Mouse (Mus musculus): ENCODE data around the gene Lsm3. TPM values are rescaled to one million over a fixed set of nuclear protein-coding genes. Genes with fewer than 3 reads are reported as not detected.

Lsm3 gene
- polyA plus RNA-seq, 1 experiment from 2014 or later = 272 TPM

DNA sequence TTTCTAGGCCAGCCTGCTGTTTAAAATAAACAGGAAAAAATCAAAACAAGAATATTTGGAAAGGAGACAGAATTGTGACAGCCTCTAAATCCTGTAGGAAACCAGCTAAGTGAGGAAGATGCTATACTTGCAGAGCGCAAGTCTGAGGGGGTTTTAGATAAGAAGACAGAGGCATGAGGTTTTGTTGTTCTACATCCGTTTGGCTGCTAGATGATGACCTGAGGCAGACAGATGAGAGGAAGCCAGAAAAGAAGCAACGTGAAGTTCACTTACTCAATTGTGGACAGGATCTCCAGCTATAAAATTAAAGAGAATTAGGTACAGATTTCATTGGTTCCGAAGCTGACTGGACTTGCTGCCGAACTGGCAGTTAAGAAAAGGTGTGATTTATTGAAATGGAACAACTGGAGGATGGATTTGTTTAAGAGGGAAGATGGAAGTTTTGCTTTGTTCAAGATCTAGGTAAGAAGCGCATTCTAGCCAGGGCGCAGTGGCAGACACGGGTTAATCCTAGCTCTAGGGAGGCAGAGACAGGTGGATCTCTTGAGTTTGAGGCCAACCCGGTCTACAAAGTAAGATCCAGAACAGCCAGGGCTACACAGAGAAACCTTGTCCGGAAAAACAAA, 878 bp upstream of the Lsm3 start:
- no peaks in the 10 kb centered on the region for H3K9me3 ChIP-seq
- no peaks in the 10 kb centered on the region for H3K27me3 ChIP-seq
- H3K4me2 ChIP-seq = peak overlapping the region; percentile 66
- 17% methylated on average over 10 of the region's 10 CpGs for WGBS
- no peak for ATAC-seq (ENCODE audit: borderline replicate concordance, extremely low read depth, low FRiP score, low TSS enrichment)
- peak overlapping the region; percentile 62 for H3K4me3 ChIP-seq
- H3K27ac ChIP-seq = 0 out of 2 replicates have a peak overlapping the region, but pooled peaks have one; percentile 10
- peaks cover 22% of the 10 kb centered on the region for H3K36me3 ChIP-seq
- H3K9ac ChIP-seq = peak overlapping the region; percentile 58
- H3K4me1 ChIP-seq = peaks cover 20% of the 10 kb centered on the region

DNA sequence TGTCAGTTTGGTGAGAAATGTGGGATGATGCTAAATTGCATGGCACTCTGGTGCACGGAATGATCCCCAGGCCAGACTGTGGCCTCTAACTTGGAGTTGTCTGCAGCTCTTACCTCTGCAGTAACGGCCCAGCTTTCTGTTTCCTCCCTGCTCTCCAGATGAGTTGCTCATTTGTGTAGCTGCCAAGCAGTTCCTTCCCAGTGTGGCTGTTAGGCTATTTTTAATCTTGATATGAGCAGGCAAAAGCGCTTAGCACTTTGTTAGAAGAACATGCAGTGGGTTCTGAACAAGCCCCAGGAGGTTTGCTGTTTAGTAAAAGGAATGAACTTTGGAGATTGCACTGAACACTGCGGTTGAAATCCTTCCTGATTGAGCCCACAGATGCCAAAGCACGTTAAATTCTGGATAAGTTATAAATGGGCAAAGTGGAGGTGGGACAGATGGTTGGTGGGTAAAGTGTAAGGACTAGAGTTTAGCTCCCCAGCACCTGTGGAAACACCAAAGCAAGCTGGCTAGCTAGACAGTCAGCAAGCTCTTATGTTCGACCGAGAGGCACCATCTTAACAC, 2.8 kb downstream of the Lsm3 start:
- Histone ChIP-seq H3K9ac (no peak overlapping the region), H3K9me3 (no peaks in the 10 kb centered on the region), H3K4me2 (no peak overlapping the region), H3K27ac (no peak overlapping the region), H3K27me3 (no peaks in the 10 kb centered on the region), H3K4me1 (peaks cover 20% of the 10 kb centered on the region), H3K36me3 (peaks cover 58% of the 10 kb centered on the region), H3K4me3 (no peak overlapping the region)
- 87% methylated on average over 7 of the region's 7 CpGs for WGBS
- ATAC-seq (ENCODE audit: borderline replicate concordance, extremely low read depth, low FRiP score, low TSS enrichment) = no peak

DNA sequence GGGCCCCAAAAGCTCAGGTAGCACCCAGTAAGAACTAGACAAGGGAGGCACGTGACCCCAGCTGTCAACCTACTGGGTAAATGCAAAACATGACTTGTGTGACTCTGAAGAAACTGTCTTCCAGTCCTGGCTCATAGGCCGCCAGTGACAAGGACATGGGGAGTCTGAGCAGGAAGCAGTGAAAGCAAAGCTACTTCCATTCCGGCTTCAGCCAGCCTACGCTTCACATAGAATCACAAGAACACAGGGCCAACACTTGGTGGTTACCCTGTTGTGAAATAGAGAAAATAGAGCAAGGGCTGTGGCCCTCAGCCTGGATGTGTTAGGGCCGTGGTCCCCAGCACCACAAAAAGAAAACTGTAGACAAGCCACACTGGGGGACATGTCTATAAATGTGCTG, 7.1 kb downstream of the Lsm3 start:
- Histone ChIP-seq H3K4me2 (no peak overlapping the region), H3K4me3 (no peak overlapping the region), H3K36me3 (peaks cover 60% of the 10 kb centered on the region), H3K27ac (no peak overlapping the region), H3K27me3 (no peaks in the 10 kb centered on the region), H3K9me3 (no peaks in the 10 kb centered on the region), H3K9ac (no peak overlapping the region), H3K4me1 (0 out of 2 replicates have a peak, but pooled peaks cover 3% of the 10 kb centered on the region)
- WGBS = 91% methylated on average over 5 of the region's 5 CpGs
- no peak for ATAC-seq (ENCODE audit: borderline replicate concordance, extremely low read depth, low FRiP score, low TSS enrichment)

DNA sequence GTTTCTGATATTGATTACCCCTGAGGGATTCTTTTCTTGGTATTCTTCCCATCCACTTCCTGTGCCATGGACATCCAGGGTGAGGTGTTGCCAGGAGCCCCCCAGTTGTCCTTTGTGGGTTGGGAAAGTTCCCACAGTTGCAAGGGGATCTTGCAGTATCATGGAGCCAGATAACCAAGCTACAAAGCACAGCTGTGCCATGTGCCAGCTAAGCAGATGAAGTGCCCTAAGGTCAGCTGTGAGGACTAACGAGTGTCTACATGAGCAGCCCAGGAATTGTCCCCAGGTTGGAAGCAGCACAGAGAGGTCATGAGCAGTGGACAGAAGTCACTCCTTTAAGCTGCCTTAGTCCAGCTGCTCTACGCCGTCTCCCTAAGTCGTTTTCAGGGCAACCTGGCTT, 9.8 kb downstream of the Lsm3 start:
- Histone ChIP-seq H3K4me2 (no peak overlapping the region), H3K27ac (no peak overlapping the region), H3K4me1 (0 out of 2 replicates have a peak, but pooled peaks cover 3% of the 10 kb centered on the region), H3K9ac (no peak overlapping the region), H3K4me3 (no peak overlapping the region), H3K27me3 (no peaks in the 10 kb centered on the region), H3K9me3 (no peaks in the 10 kb centered on the region), H3K36me3 (peaks cover 37% of the 10 kb centered on the region)
- WGBS = 84% methylated on average over 4 of the region's 4 CpGs
- no peak for ATAC-seq (ENCODE audit: borderline replicate concordance, extremely low read depth, low FRiP score, low TSS enrichment)

DNA sequence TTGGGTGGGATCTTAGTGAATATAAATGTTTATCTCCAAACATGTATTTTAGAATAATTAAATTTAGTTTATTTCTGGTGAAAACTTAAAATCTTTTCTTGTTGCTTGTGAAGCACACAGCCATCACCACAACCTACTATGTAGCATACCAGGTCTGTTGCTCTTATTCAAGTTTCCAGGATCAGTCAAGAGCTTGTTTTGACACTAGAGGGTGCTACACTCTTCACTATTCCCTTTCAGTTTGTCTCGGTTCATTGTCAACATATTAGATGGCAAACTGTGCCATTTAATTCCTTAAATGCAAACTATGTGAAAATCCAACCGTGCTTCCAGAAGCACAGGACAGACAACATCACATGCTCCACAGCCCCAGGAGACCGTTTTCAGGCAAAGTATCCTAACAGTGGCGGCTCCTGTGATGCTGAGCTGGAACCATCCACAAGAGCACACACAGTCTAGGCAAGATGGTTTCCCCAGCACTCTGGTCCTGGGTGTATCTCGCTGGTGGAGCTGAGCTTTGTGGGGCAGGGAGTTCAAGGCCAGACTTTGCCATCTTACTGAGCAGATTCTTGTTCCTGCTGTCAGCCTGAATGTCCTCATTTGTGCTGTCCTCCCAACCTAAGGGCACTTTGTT, 11.6 kb downstream of the Lsm3 start:
- Histone ChIP-seq H3K4me2 (no peak overlapping the region), H3K27me3 (no peaks in the 10 kb centered on the region), H3K27ac (no peak overlapping the region), H3K9ac (no peak overlapping the region), H3K4me1 (peaks cover 5% of the 10 kb centered on the region), H3K4me3 (no peak overlapping the region), H3K9me3 (no peaks in the 10 kb centered on the region), H3K36me3 (peaks cover 20% of the 10 kb centered on the region)
- WGBS = 42% methylated on average over 5 of the region's 5 CpGs
- ATAC-seq (ENCODE audit: borderline replicate concordance, extremely low read depth, low FRiP score, low TSS enrichment) = no peak

DNA sequence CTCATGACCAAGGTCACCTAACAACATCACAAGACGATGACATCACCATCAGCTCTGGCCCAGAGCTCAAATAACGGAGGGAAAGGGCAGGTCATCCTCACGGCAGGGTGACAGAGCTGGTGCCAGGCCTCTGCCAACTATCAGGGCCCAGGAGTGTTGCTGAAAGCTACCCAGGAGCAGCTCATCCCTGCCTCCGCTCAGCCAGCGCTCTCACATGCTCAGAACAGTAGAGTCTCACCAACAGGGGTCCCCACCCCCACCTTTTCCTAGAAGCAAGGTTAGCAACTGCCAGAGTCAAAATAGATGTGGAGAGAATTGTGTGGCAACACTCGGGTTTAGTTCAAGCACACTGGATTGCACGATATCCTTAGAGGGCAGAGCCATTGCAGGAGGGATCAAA, 12.5 kb downstream of the Lsm3 start:
- no peak for ATAC-seq (ENCODE audit: borderline replicate concordance, extremely low read depth, low FRiP score, low TSS enrichment)
- Histone ChIP-seq H3K9ac (no peak overlapping the region), H3K4me2 (no peak overlapping the region), H3K27me3 (no peaks in the 10 kb centered on the region), H3K36me3 (peaks cover 10% of the 10 kb centered on the region), H3K9me3 (no peaks in the 10 kb centered on the region), H3K4me3 (no peak overlapping the region), H3K27ac (no peak overlapping the region), H3K4me1 (peaks cover 12% of the 10 kb centered on the region)
- WGBS = 70% methylated on average over 7 of the region's 7 CpGs

DNA sequence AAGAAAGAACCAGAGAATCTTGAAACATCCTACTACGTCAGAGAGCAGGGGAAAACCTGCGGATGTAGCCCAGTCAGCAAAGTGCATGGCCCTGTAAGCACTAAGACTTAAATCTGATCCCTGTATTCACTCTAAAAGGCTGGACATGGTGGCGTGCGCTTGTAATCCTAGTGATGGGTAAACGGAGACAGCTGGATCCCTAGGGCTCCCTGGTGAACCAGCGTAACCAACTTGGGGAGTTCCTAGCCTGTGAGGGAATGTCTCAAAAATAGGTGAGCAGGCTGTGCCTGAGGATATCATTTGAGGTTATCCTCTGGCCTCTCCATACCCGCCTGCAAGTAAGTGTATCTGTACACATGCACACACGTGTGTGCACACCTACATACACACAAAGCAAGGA, 14.9 kb downstream of the Lsm3 start:
- no peaks in the 10 kb centered on the region for H3K27me3 ChIP-seq
- 88% methylated on average over 8 of the region's 8 CpGs for WGBS

DNA sequence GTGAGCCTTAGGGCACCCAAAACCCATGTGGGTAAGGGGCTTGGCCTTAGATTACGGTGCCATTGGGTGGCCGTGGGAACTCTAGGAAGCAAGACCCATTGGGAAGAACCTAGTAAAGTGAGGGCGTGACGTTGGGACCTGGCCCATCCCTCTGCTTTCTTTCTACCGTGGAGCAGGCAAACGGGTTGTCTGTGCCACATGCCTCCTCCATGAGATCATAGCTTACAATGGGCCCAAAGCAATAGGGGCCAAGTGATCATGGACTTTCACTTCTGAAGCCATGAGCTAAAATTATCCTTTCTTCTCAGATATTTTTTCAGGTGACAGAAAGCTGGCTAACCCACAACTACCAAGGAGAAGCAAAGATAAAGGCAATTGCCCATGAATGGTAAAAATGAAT, 15.5 kb downstream of the Lsm3 start:
- H3K4me2 ChIP-seq = no peak overlapping the region
- no peaks in the 10 kb centered on the region for H3K27me3 ChIP-seq
- H3K27ac ChIP-seq = no peak overlapping the region
- peaks cover 20% of the 10 kb centered on the region for H3K4me1 ChIP-seq
- no peak for ATAC-seq (ENCODE audit: borderline replicate concordance, extremely low read depth, low FRiP score, low TSS enrichment)
- no peak overlapping the region for H3K9ac ChIP-seq
- 61% methylated on average over 6 of the region's 6 CpGs for WGBS
- no peaks in the 10 kb centered on the region for H3K9me3 ChIP-seq
- no peak overlapping the region for H3K4me3 ChIP-seq
- no peaks in the 10 kb centered on the region for H3K36me3 ChIP-seq

More for the DNA sequence above, 14.9 kb downstream of the Lsm3 start:
- Histone ChIP-seq H3K36me3 (no peaks in the 10 kb centered on the region), H3K9ac (no peak overlapping the region), H3K4me2 (no peak overlapping the region), H3K4me3 (no peak overlapping the region), H3K27ac (no peak overlapping the region), H3K4me1 (peaks cover 20% of the 10 kb centered on the region), H3K9me3 (no peaks in the 10 kb centered on the region)
- no peak for ATAC-seq (ENCODE audit: borderline replicate concordance, extremely low read depth, low FRiP score, low TSS enrichment)

DNA sequence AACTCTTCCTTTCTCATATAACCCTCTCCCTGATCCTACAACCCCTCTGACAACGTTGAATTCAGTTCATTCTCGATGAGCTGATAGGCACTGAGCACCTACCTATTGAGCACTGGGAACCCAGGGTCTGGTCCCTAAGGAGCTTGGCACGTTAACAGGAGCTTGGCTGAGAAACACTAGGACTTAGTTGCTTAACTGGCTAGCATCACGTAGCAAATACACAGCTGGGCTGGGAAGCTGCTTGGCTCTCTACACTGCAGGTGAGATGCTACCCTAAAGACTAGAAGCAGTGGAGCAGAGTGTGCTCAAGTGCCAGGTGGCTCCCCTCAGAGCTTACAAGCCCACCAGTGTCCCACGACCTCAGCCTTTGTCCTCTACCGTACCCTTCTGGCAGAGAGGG, 16.9 kb downstream of the Lsm3 start:
- Histone ChIP-seq H3K36me3 (no peaks in the 10 kb centered on the region), H3K27ac (peak overlapping the region; percentile 16; the same call in 1 of the 2 replicates), H3K9me3 (no peaks in the 10 kb centered on the region), H3K27me3 (no peaks in the 10 kb centered on the region), H3K4me3 (no peak overlapping the region), H3K4me1 (peaks cover 17% of the 10 kb centered on the region), H3K4me2 (0 out of 2 replicates have a peak overlapping the region, but pooled peaks have one; percentile 3), H3K9ac (no peak overlapping the region)
- ATAC-seq (ENCODE audit: borderline replicate concordance, extremely low read depth, low FRiP score, low TSS enrichment) = no peak
- WGBS = 38% methylated on average over 6 of the region's 6 CpGs

DNA sequence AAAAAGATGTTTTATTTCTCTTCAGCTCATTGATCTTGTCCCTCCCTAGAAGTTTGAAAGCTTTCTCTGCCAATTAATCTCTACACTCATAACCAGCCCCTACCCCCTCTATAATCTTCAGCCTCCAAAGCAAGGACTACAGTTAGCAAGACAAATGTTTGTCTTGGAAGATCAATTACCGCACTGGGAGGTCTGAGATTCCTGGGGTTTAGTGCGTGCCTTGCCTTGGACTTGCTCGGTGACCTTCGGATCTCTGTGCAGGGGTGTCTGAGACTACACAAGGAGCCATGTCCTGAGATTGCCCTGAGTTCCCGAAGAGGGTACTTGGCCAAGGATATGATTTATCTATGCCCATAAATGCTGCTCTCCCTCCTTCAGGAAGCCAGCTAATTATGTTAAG, 17.6 kb downstream of the Lsm3 start:
- Histone ChIP-seq H3K27ac (no peak overlapping the region), H3K9ac (no peak overlapping the region), H3K36me3 (no peaks in the 10 kb centered on the region), H3K27me3 (no peaks in the 10 kb centered on the region), H3K9me3 (no peaks in the 10 kb centered on the region), H3K4me2 (no peak overlapping the region), H3K4me1 (peaks cover 17% of the 10 kb centered on the region), H3K4me3 (no peak overlapping the region)
- WGBS = 7% methylated on average over 5 of the region's 5 CpGs
- ATAC-seq (ENCODE audit: borderline replicate concordance, extremely low read depth, low FRiP score, low TSS enrichment) = peak; percentile 62; the same call in 1 of the 2 replicates

DNA sequence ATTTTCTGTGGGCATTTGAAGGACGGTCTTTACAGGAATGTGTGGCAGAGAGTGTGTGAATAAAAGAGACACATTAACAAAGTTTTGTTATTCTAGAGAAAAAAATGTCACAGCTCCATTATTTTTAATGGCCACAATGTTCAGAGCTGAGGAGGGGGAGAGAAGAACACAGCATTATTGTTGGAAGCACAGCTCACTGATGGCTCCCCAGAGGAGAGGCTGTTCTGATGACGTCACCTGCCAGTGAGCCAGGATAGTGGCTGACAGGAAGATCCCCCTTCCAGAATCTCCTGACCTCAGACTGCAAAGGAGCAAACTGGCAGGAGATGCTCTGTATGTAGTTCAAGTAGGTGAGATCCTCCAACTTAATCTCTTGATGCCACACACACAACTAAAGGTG, 18.0 kb downstream of the Lsm3 start:
- Histone ChIP-seq H3K27ac (no peak overlapping the region), H3K27me3 (no peaks in the 10 kb centered on the region)

DNA sequence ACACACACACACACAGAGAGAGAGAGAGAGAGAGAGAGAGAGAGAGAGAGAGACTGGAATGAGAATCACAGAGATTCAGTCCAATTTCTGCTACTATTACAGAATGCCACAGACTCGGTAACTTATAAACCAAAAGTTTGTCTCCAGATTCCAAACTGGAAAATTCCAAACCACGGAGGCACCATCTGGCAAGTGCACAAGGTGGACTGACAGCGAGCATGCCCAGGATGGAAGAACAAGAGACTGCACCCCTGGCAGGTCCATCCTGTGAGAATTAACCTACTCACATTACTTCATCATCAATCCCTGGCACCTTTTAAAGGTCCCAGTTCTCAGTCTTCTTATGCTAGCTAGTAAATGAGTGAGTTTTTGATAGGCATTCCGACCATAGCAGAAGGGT, 18.5 kb downstream of the Lsm3 start:
- Histone ChIP-seq H3K4me3 (no peak overlapping the region), H3K27me3 (no peaks in the 10 kb centered on the region), H3K36me3 (no peaks in the 10 kb centered on the region), H3K4me1 (peaks cover 17% of the 10 kb centered on the region), H3K9me3 (no peaks in the 10 kb centered on the region), H3K4me2 (no peak overlapping the region), H3K27ac (no peak overlapping the region), H3K9ac (no peak overlapping the region)
- 58% methylated on average over 4 of the region's 4 CpGs for WGBS
- ATAC-seq (ENCODE audit: borderline replicate concordance, extremely low read depth, low FRiP score, low TSS enrichment) = no peak

More for the DNA sequence above, 18.0 kb downstream of the Lsm3 start:
- ATAC-seq (ENCODE audit: borderline replicate concordance, extremely low read depth, low FRiP score, low TSS enrichment) = peak; percentile 44; the same call in 1 of the 2 replicates
- no peak overlapping the region for H3K4me2 ChIP-seq
- no peak overlapping the region for H3K4me3 ChIP-seq
- H3K36me3 ChIP-seq = no peaks in the 10 kb centered on the region
- no peak overlapping the region for H3K9ac ChIP-seq
- peaks cover 17% of the 10 kb centered on the region for H3K4me1 ChIP-seq
- 14% methylated on average over 2 of the region's 2 CpGs for WGBS
- no peaks in the 10 kb centered on the region for H3K9me3 ChIP-seq

Data from lung, embryonic 15.5 days (tissue).